Mouse (Mus musculus) cerebellum, adult 8-10 months (tissue): ENCODE measurements around the gene Inafm2.

ENCODE experiments used
- DNase-seq: peaks from one replicate; pipeline ENCODE4 v3.0.0; 2022

The Inafm2 gene

DNA sequence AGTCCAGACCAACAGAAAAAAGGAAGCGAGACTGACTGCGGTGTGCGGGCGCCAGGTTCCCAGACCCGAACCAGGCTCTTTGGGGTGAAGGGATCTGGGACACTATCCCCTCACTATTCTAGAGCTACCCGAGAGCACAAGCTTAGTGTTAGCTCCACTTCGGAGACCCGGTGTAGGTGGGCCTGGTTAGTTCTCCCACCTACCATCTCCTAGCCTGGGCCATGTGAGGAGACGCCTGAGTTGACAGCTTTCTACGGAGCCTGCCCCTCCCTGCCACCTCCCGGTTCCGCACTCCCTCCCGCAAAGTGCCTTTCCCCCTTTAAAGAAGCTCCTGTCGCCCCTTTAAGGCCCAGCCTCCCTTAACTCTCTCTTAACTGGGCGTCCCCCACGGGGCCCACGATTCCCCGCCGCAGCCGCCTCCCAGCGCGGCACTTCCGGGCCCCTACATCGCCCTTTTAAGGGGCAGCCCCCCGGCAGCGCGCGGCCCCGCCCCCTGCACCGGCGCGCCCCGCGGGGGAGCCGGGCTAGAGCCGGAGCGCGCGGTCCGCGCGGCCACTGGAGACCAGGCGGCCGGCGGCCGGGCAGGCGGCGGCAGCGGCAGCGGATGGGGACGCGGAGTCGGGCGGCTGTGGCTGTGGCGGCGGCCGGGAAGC is at the start of gene Inafm2:
TSS of gene Inafm2 (plus strand) at position 527 of the 653 bp plus-strand sequence.
- DNase-seq, result peak; percentile 89

DNA sequence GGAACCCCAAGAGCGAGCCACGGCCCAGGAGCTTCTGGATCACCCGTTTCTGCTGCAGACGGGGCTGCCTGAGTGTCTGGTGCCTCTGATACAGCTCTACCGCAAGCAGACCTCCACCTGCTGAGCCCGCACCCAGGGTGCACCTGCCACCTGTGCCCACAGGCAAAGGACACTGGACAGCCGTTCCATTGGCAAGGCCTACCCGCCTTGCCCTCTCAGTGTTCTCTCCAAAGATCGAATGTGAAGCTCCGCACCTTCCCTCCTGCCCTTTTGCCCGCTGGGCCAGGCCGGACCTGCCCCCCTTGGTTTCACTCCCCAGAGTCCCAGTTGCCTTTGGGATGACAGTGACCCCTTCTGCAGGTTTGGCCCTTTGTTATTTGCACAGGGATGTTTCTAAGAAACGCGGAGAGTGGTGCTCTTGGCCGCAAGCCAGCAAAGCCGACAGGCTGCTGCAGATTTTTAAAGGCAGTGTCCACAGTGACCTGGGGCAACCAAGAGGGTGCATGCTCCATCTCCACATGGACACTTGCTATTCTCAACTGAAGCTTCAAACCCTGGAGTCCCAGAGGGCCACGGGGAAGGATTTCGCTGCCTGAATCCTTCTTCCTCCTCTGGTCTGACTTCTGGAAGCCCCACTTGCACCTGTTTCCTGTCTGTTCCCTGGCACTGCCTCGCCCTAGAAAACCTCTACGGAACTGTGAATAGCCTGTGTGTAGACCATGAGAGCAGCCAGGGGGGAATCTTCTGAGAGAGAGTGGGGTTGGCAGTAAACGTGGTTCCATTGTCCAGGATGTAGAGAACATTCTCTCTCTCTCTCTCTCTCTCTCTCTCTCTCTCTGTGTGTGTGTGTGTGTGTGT is 48.9 kb upstream of the Inafm2 start:
- DNase-seq, result no peak

DNA sequence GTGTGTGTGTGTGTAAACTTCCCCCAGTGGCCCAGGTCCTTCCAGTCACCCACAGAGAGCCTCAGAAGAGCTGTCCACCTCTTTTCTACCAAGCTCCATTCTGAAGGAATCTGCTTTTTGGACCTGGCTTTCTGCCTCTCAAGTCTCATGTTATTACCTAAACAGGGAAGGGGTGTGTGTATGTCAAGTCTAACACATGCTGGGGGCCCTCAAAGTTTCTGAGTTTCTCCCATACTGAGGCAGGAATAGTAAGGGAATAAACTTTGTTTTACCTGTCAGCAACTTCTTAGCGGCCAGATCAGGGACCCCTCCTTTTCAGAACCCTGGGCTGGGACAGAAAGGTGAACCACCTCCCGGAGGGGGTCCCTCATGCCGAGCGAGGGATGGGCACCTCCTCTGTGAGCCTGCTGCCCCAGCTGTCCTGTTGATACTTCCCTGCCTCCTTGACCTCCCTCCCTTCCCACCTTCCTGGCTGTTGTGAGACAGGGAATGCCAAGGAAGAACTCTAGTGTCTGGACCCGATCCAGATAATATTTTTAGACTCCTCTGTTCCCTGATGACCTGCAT is 48.2 kb upstream of the Inafm2 start:
- no peak for DNase-seq

DNA sequence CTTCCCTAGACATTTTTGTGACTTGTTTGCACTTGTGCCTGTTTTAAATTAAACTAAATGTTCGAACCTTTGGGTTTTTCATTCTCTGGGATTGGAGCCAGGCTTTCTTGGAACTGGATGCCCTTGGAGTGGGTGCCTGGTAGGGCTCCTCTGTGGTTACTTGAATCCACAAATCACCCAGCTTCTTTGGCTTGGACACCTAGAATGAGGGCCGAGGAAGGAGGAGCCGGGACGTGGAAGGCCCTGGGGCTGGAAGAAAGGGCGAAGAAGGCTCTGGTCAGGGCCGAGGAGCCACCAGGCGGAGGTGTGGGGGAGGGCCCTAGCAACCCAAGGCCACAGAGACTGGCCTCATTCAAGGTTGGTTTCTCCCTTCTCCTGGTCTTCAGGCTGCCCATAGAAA is 47.6 kb upstream of the Inafm2 start:
- DNase-seq, result no peak

DNA sequence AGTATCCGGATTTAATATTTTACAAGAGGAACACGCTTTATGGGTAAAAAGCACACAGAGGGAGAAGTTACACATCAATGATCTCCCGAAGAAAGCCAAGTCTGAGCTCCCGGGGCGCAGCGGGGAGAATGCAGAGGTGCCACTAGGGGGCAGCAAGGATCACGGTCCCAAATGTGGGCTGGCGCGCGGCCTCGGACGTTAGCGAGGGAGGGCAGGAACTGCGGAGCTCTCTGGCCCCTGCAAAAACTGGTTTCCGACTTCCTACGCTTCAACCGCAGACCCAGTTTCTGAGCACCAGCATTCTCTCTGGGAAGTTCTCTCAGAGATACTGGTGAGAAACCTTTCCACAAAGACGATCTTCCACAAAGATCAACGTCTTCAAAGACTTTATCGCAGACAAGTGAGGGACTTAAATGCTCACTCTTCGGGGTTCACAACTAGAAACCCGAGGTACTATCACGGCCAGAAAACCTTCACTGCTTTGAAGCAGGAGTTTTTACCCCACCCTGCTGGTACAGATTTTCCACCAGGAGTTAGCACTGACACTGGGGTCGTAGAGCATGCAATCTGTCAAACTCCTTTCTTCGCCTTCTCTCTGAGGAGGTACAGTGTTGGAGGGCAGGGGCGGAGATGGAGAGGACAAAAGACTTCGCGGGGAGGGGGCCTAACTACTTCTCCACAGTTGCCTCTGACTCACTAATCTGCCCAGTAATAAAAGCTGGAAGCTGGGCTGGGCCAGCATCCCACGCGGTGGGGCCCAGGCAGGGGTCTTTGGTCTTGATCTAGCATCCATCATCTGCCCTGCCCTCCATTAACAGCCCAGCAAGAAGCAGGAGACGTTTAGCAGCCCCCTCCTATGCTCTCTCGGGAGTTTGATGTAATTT is 45.1 kb upstream of the Inafm2 start:
- DNase-seq, result peak; percentile 70

DNA sequence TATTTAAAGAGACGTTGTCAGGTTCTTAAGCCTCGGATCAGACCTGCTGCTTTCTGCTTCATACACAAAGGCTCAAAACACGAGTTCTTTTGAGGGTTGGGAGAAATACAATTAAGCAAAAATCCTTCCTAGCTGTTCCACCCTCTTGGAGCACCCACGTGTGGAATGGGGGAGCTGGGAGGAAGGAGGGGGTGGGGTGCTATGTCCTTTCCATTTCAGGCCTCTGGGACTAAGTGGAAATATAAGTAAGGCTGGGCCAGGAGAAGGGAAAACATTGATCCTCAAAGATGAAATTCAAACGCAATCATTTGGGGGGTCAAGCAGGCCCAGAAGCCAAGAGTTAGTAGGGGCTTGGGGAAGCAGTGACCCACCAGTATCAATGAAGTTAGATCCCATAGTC is 44.4 kb upstream of the Inafm2 start:
- DNase-seq, result no peak

DNA sequence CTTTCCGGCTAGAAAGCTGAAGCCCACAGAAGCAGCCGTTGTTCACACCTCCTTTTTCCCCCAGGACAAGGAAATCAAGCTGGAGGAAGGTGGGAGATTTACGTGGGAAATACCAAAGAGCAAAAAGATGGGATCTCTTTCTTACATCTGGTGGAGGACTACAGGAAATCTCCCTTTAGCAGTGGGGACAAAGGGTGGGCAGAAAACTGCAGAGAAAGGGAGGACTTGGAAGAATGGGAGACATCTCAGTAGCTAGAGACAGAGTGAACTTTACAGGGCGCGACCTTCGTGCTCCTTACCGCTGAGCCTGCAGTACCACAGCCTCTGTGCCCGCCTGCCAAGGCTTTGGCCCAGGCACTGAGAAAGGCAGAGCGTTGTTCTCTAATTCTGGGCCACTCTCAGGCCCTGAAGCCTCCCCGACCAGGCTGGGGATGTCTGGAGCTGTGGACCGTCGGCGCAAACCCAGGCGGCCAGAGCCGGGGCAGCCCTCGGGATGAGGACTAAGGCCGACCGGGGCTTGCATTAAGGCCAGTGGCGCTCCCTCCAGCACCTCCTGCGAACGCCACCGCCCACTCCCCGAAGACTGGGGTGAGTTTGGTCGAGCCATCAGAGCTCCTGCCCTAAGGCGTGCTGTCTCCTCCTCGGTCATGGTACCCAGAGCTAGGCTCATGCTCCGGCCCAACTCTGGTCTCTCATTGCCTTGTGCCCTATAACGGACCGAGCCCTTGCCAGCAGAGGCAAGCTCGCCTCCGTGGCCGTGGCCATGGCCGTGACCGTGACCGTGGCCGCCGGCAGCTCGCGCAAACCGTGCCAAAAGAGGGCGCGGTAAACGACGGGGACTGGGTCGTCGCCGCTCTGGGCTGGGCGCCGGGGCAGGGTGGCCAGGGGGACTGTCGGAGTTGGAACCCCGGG is 43.3 kb upstream of the Inafm2 start:
- no peak for DNase-seq

DNA sequence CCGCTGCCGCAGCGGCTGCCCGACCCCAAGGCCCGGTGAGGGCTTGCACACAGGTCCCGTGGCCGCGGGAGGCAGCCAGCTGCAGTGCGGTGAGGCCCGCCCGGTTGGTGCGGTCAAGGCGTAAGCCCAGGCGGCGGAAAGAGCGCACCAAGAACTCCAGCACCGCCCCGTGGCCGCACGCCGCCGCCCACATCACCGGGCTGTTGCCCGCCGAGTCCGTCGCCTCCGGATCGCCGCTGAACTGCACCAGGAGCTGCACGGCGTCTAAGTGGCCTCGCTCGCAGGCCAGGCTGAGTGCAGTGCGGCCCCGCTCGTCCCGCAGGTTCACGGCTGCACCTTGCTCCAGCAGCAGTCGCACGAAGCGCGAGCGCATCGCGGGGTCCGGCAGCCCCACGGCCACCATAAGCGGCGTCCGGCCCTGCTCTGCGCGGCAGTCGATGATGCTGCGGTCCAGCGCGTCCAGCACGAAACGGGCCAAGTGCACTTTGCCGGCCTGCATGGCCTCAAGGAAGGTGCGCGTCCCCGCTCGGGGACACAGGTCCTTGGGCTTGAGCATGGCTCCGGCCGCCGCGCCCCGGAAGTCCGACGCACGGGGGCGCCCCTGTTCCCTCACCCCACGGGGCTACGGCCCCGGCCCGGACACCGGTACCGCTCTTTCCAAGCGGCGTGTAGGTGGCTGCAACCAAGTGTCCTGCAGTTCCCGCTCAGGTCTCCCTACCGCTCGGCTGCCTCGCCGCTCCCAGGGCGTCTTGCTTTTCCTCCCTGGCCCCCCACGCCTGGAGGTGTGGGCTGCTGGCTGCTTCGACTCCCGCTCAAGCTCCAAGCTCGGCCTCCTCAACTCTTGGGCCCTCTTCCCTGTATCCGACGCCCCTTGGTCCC is 42.4 kb upstream of the Inafm2 start:
- DNase-seq, result no peak

DNA sequence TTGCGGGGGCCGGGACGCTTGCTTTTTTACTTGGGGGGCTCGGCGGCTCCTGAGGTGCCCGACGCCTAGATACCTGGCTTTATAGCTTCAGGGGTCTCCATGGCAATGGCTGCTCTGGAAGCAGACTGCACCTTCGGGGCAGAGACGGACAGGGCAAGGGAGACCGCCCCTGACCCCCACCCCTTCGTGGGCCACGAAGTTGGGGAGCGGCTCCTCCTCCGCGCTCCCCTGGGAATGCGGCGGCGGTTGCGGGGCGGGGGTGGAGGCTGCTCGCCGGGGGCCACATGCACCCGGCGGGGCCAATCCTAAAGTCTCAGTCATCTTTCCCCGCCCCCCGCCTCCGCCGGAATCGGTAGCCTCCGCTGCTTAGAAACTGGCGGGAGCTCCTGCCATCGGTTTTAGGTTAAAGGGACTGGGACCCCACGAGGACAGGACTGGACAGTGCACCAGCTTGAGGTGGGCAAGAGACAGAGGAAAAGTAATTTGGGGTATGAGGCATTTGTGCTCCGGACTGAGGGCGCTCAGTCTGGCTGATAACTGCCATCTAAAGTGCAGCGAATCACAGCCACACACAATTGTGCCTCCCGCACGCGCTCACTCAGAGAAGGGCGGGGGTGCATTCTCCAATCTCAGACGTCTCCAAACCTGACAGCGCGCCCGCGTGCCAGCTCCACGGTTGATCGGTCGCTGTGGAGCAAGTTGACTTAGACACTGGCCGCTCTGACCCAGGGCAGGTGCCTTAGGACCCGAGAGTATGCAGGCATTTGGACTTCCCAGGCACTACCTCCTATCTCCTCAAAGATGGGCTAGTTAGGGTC is 41.4 kb upstream of the Inafm2 start, which contains the start of gene Ankrd63:
TSS of gene Ankrd63 (minus strand) at position 51 of the 818 bp plus-strand sequence.
- DNase-seq, result no peak

DNA sequence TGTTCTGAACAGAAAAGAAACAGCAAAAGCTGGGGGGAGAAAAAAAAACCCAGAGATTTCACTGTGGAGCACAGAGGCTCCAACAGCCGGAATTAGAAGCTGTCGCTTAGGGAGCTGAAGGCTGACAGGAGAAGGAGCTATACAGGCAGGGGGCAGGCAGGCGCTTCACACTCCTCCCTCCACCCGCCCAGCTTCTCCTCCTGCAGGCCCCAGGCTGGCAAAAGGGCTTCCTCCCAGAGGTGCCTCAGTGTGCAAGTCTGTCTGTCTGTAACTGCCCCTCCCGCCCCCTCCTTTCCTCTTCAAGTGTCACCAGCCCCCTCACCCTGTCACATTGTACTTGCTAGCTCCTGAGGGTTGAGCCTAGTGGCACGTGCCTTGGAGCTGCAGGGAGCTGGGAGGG is 39.1 kb upstream of the Inafm2 start:
- DNase-seq, result no peak

DNA sequence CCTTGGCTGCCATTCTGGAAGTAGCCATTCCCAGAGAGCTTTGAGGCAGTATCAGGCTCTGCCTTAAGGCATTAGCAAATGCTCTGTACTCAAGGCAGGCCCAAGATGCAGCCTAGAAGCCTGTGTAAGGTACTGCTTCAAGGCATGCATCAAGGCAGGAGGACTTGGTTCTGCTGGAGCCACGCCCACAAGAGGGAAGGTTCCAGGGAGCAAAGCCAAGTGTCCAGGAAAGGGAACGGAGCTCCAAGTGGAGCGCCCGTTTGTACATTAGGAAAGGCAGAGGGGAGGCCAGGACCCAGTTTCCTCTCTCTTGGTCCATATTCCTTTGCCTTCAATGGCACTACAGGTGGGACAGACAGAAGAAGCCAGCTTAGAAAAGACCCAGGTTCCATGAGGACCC is 37.1 kb upstream of the Inafm2 start:
- DNase-seq, result no peak

DNA sequence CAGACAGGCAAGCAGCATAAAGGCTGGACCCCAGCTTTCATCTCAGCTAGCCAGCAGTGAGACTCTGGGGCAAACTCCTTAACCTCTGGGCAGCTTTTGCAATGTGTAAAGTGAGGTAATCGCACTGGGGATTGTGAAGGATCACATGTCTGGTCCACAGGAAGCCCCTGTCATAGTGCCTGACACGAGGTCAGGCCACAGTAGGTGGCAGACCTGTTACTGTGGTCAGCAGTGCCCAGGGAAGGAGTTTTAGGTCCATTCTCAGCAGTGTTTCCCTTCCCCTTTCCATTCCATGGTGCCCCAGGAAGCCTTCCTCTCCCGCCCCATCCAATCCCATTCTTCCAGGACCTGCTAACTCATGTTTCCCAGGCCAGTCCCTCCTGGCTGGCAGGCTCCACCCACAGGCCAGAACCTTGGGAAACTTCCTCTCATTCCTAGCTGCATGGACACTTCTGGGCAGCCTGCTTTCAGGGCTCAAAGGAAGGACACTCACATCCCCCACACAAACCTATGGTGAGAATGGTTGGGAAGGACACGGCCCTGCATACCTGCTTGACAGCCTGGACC is 35.8 kb upstream of the Inafm2 start:
- no peak for DNase-seq

DNA sequence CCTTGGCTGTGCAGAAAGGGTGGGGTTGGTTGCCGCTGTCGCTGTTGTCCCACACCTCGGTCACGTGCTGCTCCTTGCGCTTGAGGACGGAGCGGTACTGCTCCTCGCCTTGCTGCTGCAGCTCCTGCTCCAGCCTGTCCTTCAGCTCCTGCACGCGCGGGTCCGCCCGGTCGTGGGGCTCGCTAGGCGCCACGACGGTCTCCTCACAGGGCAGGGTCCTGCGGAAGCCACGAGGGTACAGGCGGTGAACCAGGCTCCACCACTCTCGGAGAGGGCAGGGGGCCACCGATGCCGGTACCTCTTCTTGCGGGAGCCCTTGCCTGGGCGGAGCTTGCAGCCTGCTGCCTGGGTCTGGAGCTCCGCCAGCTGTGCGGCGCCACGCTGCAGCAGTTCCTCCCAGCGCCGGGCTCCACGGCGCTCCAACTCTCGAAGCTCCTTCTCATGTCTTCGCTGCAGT is 34.5 kb upstream of the Inafm2 start:
- no peak for DNase-seq

DNA sequence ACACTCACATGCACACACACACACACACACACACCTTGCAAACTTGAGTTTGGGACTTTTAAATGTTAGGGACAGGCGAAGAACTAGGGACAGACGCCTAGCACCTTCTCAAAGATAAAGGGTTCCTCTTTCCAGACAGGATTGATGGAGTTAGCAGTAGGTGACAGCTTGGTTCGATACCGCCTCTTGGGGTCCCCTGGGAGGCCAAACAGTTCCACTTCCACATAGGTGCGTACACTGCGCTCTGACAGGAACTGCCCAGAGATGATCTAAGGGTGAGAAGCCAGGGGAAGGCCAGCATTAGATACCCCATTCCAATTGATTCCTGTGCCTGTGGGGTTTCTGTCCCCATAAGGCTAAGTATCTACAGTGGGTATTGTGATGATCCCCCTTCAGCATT is 31.9 kb upstream of the Inafm2 start:
- no peak for DNase-seq

DNA sequence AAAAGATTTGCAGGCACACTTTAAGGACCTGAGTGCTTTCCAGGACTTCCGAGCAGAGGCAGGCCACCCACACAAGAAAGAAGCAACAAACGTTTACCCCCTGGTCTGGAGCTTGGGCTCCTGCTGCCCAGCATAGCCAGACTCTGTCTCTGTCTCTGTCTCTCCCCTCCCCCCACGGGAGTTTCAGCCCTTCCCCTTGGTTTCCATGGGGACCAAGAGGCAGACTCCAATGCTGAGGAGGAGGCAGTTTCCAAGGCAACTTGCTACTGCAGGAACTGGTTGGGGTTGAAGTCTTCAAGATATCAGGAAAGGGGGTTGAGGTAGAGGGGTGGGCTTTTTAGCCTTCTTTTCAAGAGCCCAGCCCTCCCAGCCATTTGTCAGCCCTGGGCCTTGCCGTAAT is 31.3 kb upstream of the Inafm2 start:
- no peak for DNase-seq

DNA sequence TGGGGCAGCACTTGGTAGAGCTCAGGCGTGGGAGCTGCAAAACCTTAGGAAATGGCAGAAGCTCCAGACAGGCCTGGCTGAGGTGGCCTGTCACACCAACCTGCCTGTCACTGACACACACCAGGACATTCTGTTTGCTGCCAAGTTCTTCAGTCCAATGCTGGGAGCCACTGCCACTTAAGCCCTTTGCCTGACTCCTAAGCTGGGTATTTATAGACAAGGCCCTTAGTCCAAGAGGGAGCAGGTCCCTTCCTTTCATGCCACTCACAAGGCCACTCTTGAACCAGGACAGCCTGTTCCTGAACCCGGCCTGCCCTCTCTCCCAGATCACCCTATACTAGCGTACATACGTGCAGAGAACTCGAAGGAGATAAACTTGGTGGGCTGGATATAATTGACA is 28.9 kb upstream of the Inafm2 start:
- no peak for DNase-seq

DNA sequence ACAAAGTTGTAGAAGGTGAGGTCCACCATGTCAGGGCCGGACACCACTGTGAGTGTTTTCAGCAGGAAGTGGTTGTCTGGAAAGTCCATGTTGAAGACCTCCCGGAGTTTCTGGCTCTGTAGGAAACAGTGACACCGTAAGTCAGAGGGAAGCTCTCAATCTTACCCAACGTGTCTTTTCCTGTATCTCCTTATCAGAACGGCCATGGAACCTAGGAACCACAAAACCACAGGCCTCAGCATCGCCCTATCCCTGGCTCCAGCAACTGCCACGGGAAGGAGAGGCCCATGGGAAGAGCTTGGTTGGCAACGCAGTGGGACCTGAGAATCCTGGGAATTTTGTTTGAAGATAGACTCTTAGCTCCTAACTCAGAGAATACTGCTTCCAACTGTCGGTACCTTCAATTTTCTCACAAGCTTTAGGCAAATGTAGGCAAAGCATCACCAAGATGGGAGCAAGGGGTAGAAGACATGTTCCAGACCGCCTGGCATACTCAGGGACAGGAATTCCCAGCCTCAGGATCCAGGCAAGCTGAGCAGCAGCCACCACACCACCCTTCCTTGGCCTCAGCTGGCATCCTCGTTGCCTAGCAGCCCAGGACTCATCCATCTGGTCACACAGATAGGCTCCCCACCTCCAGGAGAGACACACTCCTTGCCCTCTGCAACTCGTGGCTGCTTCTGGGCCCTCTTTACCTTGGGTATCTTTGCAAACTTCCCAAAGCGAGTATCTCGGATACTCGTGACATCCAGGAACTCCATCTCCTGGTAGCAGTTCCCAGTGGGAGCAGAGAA is 21.7 kb upstream of the Inafm2 start:
- no peak for DNase-seq

DNA sequence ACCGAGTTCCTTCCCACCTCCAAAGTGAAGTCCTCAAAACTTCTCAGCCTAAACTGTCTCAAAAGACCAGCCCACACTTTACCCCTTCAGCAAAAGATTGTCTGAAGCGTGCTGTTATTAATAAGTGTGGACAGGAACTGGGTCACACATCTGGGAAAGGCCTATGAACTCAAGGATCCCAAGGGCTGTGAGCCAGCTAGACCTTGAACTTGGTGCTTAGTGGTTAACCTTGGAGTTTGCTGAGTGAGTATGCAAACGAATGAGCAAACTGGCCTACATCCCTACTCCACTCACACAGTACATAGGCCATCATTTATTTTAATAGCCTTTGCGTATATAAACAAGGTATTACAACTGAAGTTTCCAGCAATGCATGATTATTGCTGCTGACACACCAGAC is 20.0 kb upstream of the Inafm2 start:
- no peak for DNase-seq

DNA sequence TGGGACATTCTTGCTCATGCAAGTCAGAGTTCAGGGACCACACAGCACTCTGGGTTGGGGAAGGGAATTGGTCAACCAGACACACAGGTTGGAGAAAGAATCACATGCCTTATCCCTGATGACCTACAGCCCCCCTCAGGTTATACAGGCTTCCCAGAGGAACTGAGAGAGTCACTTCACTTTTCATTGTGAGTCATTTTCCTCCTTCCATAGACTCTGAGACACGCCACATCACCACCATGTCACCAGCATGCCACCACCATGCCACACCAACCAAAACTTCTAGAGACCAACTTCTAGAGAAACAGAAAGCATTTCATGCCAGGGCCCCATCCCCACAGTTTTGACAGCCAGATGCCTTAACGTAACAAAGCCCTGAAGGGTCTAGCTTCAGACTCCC is 18.7 kb upstream of the Inafm2 start:
- DNase-seq, result no peak
